Mouse (Mus musculus): ENCODE data around the gene 4933402D24Rik. TPM values are rescaled to one million over a fixed set of nuclear protein-coding genes. Genes with fewer than 3 reads are reported as not detected.

Gene 4933402D24Rik
- not detected for total RNA-seq (2023)

DNA sequence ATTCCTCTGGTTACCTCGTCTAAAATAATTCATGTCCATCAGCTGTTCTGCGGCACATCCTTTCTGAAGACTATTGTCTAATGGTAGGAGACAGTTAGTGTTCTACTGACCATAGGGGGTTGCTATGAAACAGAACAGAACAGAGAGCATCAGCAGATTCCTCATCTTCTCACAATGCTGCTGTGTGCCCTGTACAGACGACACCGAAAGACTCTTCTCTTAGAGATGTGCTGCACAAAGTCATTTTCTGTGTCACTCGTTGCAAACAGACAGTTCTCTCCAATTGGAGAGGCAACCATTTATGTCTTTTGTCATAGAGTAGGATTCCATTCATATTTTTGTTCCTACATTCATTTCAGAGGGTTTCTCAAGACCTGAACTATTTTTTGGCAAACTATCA is at the start of gene 4933402D24Rik:
Gene 4933402D24Rik, minus strand, starts transcription at position 101 of the 400 bp plus-strand sequence.

DNA sequence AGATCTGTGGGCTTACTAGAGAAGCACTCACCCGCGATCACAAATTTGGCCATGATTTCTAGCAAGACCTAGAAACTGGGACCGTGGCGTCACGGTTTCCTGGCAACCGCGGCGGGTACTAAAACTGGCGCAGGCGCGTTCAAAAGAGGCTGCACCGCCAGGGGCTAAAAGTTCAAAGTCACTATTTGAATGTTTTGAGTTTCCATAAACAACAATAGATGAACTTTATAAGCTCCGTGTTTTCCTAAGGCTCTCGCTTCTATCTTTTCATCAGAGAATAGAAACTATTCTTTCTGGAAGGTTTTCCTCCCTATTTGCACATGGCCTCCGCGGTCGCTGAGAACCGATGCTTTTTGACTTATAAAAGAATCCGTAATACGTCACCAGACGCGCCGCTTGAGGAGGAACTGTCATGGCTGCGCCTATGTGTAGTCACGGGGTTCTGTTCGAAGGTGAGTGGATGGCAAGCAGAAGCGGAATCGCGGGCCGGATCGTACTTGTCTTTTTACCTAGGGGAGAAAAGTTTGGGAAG is 38.8 kb downstream of the 4933402D24Rik start, which contains the start of the genes Mdh1b and Fastkd2:
Gene Mdh1b, minus strand, starts transcription at position 79 of the 532 bp plus-strand sequence.
Gene Fastkd2, plus strand, starts transcription at position 375 of the 532 bp plus-strand sequence.

Other genes starting within 250 kb of the 4933402D24Rik start
- gene Gm39653, start 153.3 kb downstream of the 4933402D24Rik start, total RNA-seq (2023) = not detected
- gene Dytn, start 82.3 kb downstream of the 4933402D24Rik start, total RNA-seq (2023) = not detected
- gene Mdh1b, start 38.9 kb downstream of the 4933402D24Rik start, total RNA-seq (2023) = not detected
- gene Fastkd2, start 38.7 kb downstream of the 4933402D24Rik start, total RNA-seq (2023) = 10 to 100 TPM; 30.2 to 38.3 TPM

Measured in T-cell, adult 66 days (primary cell).